Mouse (Mus musculus) cerebellum, adult 11 months (tissue): ENCODE results near the gene Fam210b.

ENCODE experiments used
- DNase-seq: peaks from one replicate; pipeline ENCODE4 v3.0.0; 2022

The Fam210b gene

GRCm38 (mm10) chr2:172350773-172351172, 5.4 kb downstream of the Fam210b start:
- DNase-seq, result no peak

DNA sequence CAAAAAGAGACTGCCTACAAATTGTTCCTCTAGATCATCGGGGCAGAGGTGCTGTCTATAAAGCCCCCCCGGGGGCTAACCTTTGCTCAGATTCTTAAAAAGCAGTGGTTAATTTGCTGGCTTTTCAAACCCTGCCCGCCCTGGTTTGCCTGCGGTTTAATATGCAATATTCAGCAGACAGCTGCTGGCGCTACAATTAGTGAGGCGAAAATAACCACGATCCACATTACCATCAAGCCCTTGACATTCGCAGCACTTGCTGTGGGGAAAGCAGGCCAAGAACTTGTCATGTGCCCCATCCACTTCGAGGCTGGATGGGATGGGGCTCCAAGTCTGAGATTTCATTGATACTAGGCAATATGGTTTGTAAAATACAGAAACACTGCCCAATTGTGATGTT, 7.9 kb downstream of the Fam210b start:
- DNase-seq, result no peak

DNA sequence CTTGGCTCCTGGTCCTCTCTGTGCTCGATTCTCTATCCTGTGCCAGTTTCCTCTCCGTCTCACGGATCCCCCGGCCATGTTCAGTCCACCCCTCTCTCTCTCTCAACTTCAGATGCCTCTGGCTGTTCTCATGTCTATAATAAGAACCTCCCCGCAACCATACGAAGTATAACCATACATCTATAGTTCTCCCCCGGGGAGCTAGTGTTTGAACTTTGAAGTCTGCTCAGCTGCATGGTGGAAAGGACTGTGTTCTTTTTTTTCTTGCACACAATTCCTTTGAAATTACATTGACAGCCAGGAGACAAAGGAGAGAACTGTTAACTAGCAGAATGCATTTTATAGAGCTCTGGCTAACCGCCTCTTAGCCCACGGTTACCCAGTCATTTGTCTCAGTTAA, 9.4 kb downstream of the Fam210b start:
- DNase-seq, result no peak

GRCm38 (mm10) chr2:172355833-172356232, 10.5 kb downstream of the Fam210b start:
- DNase-seq, result no peak

- no peak for DNase-seq
Observed at GRCm38 (mm10) chr2:172363176-172363575, 17.8 kb downstream of the Fam210b start.

DNA sequence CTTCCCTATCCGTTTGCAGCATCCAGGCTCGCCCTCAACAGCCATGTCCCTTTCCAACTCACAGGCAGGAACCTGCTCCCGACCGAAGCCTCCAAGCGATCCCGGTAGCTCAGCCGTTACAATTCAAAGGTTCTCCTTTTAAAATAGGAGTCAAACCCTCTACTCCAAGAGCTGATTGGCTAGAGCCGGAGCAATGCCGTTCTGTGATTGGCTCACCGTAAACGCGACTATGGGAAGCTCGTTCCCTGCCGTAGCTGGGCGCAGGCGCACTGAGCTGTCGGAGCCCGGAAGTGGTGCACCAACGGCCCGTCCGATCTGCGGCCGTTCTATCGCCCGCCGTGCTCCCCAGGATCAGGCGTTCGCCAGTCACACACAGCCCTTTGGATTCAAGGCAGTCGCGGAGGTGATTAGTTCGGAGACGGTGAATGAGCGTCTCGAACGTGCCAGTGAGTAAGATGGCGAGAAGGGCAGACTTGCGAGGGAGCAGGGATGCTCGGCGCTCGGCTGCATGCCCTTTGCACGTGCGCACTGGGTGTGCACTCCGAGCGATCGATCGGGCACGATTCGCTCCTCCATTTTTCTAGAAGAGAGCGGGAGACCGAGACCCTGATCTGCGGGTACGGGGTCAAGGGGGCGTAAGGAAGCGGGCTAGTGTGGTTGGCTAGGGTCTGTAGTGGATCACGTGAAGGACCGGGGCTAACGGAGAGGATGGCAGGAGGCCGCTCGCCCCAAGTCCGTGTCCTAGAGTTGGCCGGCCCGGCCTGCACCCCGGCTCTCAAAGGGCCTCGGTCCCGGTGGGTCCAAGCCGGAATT, 25.3 kb downstream of the Fam210b start, which contains the start of the genes Aurka and Cstf1:
Aurka (minus strand) TSS at position 125 of the 813 bp plus-strand sequence.
Cstf1 (plus strand) TSS at position 271 of the 813 bp plus-strand sequence.
- peak; percentile 94 for DNase-seq

DNA sequence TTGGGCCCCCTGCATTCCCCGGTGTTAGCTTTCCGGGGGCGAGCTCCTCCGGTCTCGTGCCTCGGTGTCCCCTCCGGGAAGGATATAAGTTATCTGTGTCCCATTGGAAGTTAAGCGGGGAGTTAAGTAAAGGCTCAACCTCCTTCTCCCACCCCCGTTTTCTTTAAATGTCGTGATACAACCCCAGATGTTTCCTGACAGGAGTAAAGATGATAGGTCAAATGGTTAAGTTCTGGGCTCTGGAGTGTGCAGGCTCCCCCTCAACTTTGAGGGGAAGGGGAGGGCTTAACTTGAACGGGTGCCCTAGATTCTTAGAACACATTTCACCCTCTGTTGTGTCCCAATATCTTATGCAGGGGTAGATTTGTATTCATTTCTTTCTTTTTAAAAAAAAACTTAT, 25.9 kb downstream of the Fam210b start:
- DNase-seq, result no peak

- DNase-seq, result no peak
Observed at GRCm38 (mm10) chr2:172376551-172376950, 31.2 kb downstream of the Fam210b start.

GRCm38 (mm10) chr2:172376999-172377515, 31.7 kb downstream of the Fam210b start:
- no peak for DNase-seq

DNA sequence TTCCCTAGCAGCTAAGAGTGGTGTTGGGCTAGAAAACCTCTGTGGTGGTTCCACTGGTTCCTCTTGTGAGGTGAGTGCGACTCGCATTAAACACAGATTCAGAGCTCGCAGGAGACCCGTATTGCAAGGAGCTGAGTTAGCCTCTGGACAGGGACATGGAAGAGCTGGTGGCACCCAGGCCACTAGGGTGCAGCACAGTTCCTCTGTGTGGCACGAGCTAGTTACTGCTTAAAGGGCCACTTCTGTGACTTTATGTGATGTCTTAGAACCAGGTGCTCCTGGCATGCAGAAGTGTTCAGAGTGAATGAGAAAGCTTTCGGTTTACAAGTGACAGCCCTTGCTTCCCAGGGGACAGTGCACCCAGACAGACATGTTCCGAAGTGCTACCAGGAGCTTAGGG, 33.0 kb downstream of the Fam210b start:
- no peak for DNase-seq

GRCm38 (mm10) chr2:172380513-172380912, 35.1 kb downstream of the Fam210b start:
- no peak for DNase-seq

GRCm38 (mm10) chr2:172381341-172381740, 36.0 kb downstream of the Fam210b start:
- no peak for DNase-seq

GRCm38 (mm10) chr2:172381898-172382297, 36.5 kb downstream of the Fam210b start:
- DNase-seq, result no peak

- no peak for DNase-seq
Observed at GRCm38 (mm10) chr2:172384715-172385114, 39.4 kb downstream of the Fam210b start.

DNA sequence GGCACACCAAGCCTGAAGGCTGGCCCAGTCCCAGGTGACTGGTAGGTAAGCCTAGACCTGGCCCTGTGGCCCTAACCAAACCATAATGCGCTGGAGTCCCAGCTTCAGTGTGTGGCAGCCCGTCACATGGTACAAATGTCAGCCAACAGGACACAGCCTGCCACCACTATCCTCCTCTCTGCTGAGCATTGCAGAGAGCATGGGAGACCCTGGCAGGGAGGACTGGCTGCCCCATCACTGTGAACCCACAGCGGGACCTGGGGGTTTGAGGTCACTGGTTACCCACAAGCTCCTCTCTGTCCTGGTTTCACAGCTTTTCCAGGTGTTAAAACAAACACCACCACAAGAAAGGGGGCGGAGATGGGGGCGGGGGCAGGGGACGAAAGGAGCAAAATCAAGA, 45.0 kb downstream of the Fam210b start:
- DNase-seq, result no peak

DNA sequence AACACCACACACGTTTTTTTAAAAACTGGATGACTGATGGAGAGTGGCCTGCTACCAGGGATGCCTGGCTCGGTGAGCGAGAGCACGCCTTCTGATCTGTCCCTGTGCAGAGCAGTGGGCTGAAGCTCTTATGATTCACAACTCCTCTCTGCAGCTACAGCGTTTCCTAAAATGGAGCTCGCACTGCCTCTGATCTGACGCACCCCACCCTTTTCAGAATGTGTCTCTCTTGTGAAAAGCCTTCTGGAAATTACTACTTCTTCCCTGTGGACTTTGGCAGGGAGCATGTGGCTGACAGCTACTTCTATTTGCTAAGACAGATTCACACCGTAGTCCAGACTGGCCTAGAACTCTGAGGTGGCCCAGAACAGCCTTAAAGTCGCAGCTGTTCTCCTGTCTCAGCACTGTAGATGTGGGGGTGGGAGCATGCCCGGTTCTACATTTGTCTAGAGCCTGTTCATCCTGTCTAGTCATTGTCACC, 46.7 kb downstream of the Fam210b start:
- no peak for DNase-seq

DNA sequence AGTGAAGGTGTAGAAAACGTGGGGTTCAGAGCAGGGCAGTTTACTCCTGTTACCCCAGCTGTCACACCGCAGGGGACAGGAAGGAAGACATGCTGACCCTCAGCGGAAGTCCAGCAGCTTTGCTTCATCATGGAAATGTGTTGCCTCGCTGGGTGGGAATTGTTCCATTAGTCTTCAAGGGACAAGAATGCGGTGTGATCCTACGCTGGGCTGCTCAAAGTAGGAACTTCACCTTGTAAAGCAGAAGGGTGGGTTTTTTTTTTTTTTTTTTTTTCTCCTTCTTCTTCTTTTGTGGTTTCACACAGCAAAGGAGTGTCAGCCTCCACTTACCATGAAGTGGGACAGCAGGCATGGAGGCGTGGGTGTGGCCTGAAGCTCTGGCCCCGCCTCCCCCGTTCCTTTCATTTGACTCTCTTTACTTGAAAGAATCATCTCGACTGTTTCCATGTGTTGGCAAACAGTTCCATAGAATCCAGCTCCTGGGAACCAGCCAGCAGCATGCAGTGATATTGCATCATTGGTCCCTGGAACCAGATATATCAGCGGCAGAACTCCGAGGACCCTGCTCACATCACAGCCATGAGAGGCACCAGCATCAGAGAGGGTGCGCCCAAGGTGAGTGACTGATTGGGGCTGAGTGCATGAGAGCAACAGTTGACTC, 48.2 kb downstream of the Fam210b start, which contains the start of gene Cass4:
Cass4 (plus strand) TSS at position 404 of the 661 bp plus-strand sequence.
- DNase-seq, result no peak

GRCm38 (mm10) chr2:172394052-172394392, 48.7 kb downstream of the Fam210b start:
- no peak for DNase-seq

GRCm38 (mm10) chr2:172394671-172395070, 49.3 kb downstream of the Fam210b start:
- no peak for DNase-seq

GRCm38 (mm10) chr2:172395961-172396360, 50.6 kb downstream of the Fam210b start:
- no peak for DNase-seq

DNA sequence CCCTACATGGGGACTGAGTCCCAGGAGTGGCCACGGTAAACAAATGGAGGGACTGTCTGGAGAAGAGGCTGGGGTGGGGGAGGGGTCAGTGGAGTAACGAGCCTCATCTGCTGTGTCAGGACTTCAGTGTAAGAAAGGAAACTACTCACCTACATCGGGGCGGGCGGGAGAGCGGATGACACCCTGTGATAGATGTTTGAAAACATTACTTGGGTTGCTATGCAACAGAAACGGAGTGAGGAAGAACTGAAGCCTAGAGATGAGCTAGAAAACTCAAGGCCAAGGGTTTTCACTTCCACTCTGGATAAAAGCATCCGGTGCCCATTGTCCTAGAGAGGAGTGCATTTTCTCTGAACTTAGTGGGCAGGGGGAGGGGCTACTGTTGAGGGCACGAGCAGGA, 54.5 kb downstream of the Fam210b start:
- DNase-seq, result no peak

DNA sequence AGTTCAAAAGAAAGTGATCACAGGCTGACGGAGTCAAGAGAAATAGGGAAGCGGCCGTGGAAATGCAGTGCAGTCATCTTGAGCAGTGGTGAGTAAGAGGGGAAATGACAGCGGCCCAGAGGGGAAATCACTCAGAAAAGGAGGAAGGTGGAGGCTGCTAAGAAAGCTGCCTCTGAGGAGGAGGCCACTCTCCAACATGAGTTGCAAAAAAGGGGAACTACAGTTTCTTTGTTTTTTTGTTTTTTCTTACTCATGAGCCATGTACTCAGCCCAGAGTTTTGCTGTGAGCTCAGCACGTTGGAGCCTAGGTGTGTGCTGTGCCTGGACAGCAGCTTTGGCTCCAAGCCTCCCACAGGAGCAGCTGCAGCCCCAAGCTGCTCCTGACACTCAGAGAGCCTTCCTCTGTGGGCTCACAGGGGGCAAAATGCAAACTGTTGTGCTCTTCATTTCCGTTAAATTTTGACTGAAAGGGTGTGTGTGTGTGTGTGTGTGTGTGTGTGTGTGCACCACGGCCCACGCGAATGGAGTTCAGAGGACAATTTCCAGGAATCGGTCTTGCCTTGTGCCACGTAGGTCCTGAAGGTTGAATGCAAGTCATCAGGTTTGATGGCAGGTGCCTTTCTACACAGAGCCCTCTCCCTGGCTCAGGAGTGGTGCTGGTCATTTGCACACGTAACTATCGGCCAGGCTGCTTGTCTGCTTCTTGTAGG, 55.9 kb downstream of the Fam210b start:
- no peak for DNase-seq

GRCm38 (mm10) chr2:172404239-172404638, 58.9 kb downstream of the Fam210b start:
- DNase-seq, result no peak
